Mouse (Mus musculus) heart, adult 2 months (tissue): Measurements from ENCODE around the gene Usp30. TPM values are rescaled to one million over a fixed set of nuclear protein-coding genes. Genes with fewer than 3 reads are reported as not detected.

ENCODE experiments used
- DNase-seq, 2 experiments: peaks; one replicate each; pipeline ENCODE4 v3.0.0; 2021
- H3K27ac ChIP-seq: fragments of 200-600 bp; 2 replicates; pipeline ENCODE4 v1.8.1; 2022
- H3K27me3 ChIP-seq: fragments of 200-500 bp; 2 replicates; pipeline ENCODE4 v1.6.1; 2012; ENCODE audit warnings: mild to moderate bottlenecking, low read length, inconsistent platforms, mixed read lengths; ENCODE audit not compliant: control insufficient read depth, insufficient read depth
- H3K36me3 ChIP-seq: fragments of 200-500 bp; 2 replicates; pipeline ENCODE4 v1.6.1; 2012; ENCODE audit warnings: low read length, inconsistent platforms; ENCODE audit not compliant: control insufficient read depth, insufficient read depth
- H3K4me1 ChIP-seq: fragments of 200-500 bp; 2 replicates; pipeline ENCODE4 v1.6.1; 2011; ENCODE audit warnings: low read length; ENCODE audit not compliant: control insufficient read depth, insufficient read depth
- H3K4me3 ChIP-seq: fragments of 200-600 bp; 2 replicates; pipeline ENCODE4 v1.8.1; 2022
- H3K79me2 ChIP-seq: fragments of 200-500 bp; replicated peaks from 2 replicates; pipeline ENCODE4 v1.6.1; 2012; ENCODE audit warnings: mild to moderate bottlenecking, inconsistent platforms, low read length, moderate library complexity, mixed read lengths; ENCODE audit not compliant: control insufficient read depth, insufficient read depth
- H3K9ac ChIP-seq: fragments of 200-500 bp; 2 replicates; pipeline ENCODE4 v1.6.1; 2012; ENCODE audit warnings: low read depth, mild to moderate bottlenecking, control low read depth, inconsistent platforms, low read length, mixed read lengths
- CTCF ChIP-seq: fragments of 200-600 bp; IDR thresholded peaks from 2 replicates; pipeline ENCODE4 v1.8.1; 2022; ENCODE audit warnings: antibody characterized with exemption, mild to moderate bottlenecking, moderate library complexity
- EP300 ChIP-seq: fragments of 200-500 bp; IDR thresholded peaks from 2 replicates; pipeline ENCODE4 v1.6.1; 2011; ENCODE audit warnings: low read depth, low read length, control low read depth; ENCODE audit not compliant: insufficient read depth
- POLR2A ChIP-seq: fragments of 200-500 bp; IDR thresholded peaks from 2 replicates; pipeline ENCODE4 v1.6.1; 2011; ENCODE audit warnings: mild to moderate bottlenecking, low read depth, low read length, control low read depth; ENCODE audit not compliant: insufficient read depth
- WGBS: fragments of 180-500 bp; shearing (Covaris S2); methylation state at CpG from one replicate; pipeline ENCODE4 v1.1.7; 2018; 5-methylcytosine and 5-hydroxymethylcytosine counted together
- intact Hi-C: fragments of 180-260 bp; cut with DNase I; formaldehyde crosslinking; loops from one replicate; pipeline ENCODE4 v1.15.1; 2025
- polyA plus RNA-seq: library from polyadenylated mRNA; depleted of rRNA; stranded (reverse); fragments of >200 nt; gene quantifications from 2 replicates; pipeline ENCODE4 v1.2.3, GENCODE M21; 2012
- total RNA-seq, 2 experiments: library from RNA; stranded (reverse); gene quantifications; 2 replicates each; pipeline ENCODE4 v1.2.3; 2021

Gene Usp30
- total and polyA plus RNA-seq, 3 experiments = 10.1 to 11.2 (median 11.2) TPM

- Histone ChIP-seq H3K4me1 (no peaks in the 10 kb centered on the region), H3K36me3 (no peaks in the 10 kb centered on the region), H3K4me3 (no peak overlapping the region), H3K9ac (no peak overlapping the region), H3K79me2 (no peaks in the 10 kb centered on the region), H3K27ac (no peak overlapping the region), H3K27me3 (no peaks in the 10 kb centered on the region)
- no peak for DNase-seq
- intact Hi-C loops = no loop called here
- TF ChIP-seq CTCF (no peak), POLR2A (no peak), EP300 (no peak)
- WGBS = 24% methylated on average over 7 of the region's 7 CpGs
Measured at GRCm38 (mm10) chr5:114090421-114091013, 25.3 kb downstream of the Usp30 start.

- peak; percentile 66 to 74 for DNase-seq
- TF ChIP-seq CTCF = no peak
- TF ChIP-seq EP300 = no peak
- no peak for TF ChIP-seq POLR2A
- WGBS = 3% methylated on average over 40 of the region's 40 CpGs
- Histone ChIP-seq H3K79me2 (no peaks in the 10 kb centered on the region), H3K36me3 (no peaks in the 10 kb centered on the region), H3K27ac (no peak within 1 kb of the TSS), H3K4me1 (no peaks in the 10 kb centered on the region), H3K9ac (no peak within 1 kb of the TSS), H3K4me3 (no peak within 1 kb of the TSS), H3K27me3 (no peaks in the 10 kb centered on the region)
- intact Hi-C loops = no loop called here
Measured at GRCm38 (mm10) chr5:114091057-114091807, 26.0 kb downstream of the Usp30 start, which contains the start of gene Svop. Gene Svop (minus strand): TSS chr5:114091570.

- peak overlapping the region; percentile 76 for H3K4me3 ChIP-seq
- DNase-seq = peak; percentile 91 to 98
- intact Hi-C loops = loop anchor here (2.0 kb wide), 2 partner anchors 27 to 47 kb away; no protein-coding TSS in a partner anchor
Measured at GRCm38 (mm10) chr5:114099709-114100389, 34.6 kb downstream of the Usp30 start.

GRCm38 (mm10) chr5:114100390-114101099, 35.3 kb downstream of the Usp30 start:
- H3K27me3 ChIP-seq = no peaks in the 10 kb centered on the region
- H3K9ac ChIP-seq = peak overlapping the region; percentile 99
- no peak for DNase-seq
- no peaks in the 10 kb centered on the region for H3K36me3 ChIP-seq
- peaks cover 8% of the 10 kb centered on the region for H3K79me2 ChIP-seq
- intact Hi-C loops = loop anchor here (2.0 kb wide), 2 partner anchors 26 to 48 kb away; no protein-coding TSS in a partner anchor
- H3K4me1 ChIP-seq = peaks cover 5% of the 10 kb centered on the region
- H3K4me3 ChIP-seq = peak overlapping the region; percentile 76
- 2% methylated on average over 64 of the region's 64 CpGs for WGBS
- peak overlapping the region; percentile 60 for H3K27ac ChIP-seq
- TF ChIP-seq EP300 (no peak), CTCF (no peak), POLR2A (no peak)

More at GRCm38 (mm10) chr5:114099709-114100389, 34.6 kb downstream of the Usp30 start:
- Histone ChIP-seq H3K27ac (peak overlapping the region; percentile 60), H3K36me3 (no peaks in the 10 kb centered on the region), H3K27me3 (no peaks in the 10 kb centered on the region), H3K4me1 (peaks cover 5% of the 10 kb centered on the region), H3K79me2 (peaks cover 8% of the 10 kb centered on the region), H3K9ac (peak overlapping the region; percentile 99)
- 9% methylated on average over 37 of the region's 37 CpGs for WGBS
- TF ChIP-seq POLR2A (peak; percentile 53), CTCF (no peak), EP300 (0 out of 2 replicates have a peak, but pooled peaks have one; percentile 19)

DNA sequence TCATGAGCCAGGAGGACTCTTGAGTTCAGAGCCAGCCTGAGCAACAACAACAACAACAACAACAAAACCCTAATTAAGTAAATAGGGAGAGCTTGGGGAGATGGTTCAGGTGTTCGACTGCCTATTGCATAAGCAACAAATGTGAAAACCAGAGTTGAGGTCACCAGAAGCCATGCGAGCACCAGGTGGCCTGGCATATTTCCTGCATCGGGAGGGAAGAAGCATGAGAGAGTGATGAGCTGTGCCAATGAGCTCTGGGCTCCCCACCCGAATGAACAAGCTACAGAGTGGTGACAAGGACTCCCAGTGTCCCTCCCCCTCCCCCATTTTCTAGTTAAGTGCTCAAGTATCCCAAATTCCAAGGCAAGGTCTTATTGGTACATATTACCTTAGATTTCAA, 36.6 kb downstream of the Usp30 start:
- H3K36me3 ChIP-seq = no peaks in the 10 kb centered on the region
- no peak for TF ChIP-seq EP300
- DNase-seq = no peak
- WGBS = 67% methylated on average over 4 of the region's 4 CpGs
- H3K27me3 ChIP-seq = no peaks in the 10 kb centered on the region
- intact Hi-C loops = loop anchor here (2.0 kb wide), 2 partner anchors 25 to 49 kb away; no protein-coding TSS in a partner anchor
- no peak overlapping the region for H3K9ac ChIP-seq
- no peak overlapping the region for H3K4me3 ChIP-seq
- H3K4me1 ChIP-seq = peaks cover 5% of the 10 kb centered on the region
- H3K79me2 ChIP-seq = peaks cover 8% of the 10 kb centered on the region
- no peak overlapping the region for H3K27ac ChIP-seq
